Mouse (Mus musculus) neural tube, embryonic 15.5 days (tissue): Measurements from ENCODE around the gene Hoxa4. TPM values are rescaled to one million over a fixed set of nuclear protein-coding genes. Genes with fewer than 3 reads are reported as not detected.

Experiments used
- ATAC-seq: fragments of 200-750 bp; cut with Nextera tagmentation; 2 replicates; pipeline ENCODE4 v1.8.0; 2017; ENCODE audit warnings: mild to moderate bottlenecking, moderate TSS enrichment, moderate library complexity; ENCODE audit not compliant: low FRiP score
- H3K27ac ChIP-seq: fragments of 300-500 bp; sonication (generic); replicated peaks from 2 replicates; pipeline ENCODE4 v1.5.1; 2015; ENCODE audit warnings: mild to moderate bottlenecking, inconsistent platforms
- H3K27me3 ChIP-seq: fragments of 300-500 bp; sonication (generic); replicated peaks from 2 replicates; pipeline ENCODE4 v1.6.1; 2015; ENCODE audit warnings: inconsistent platforms
- H3K36me3 ChIP-seq: fragments of 300-500 bp; sonication (generic); 2 replicates; pipeline ENCODE4 v1.6.1; 2015; ENCODE audit warnings: inconsistent platforms
- H3K4me1 ChIP-seq: fragments of 300-500 bp; sonication (generic); 2 replicates; pipeline ENCODE4 v1.6.1; 2015; ENCODE audit warnings: inconsistent platforms
- H3K4me2 ChIP-seq: fragments of 300-500 bp; sonication (generic); 2 replicates; pipeline ENCODE4 v1.6.1; 2015; ENCODE audit warnings: inconsistent platforms, mild to moderate bottlenecking, moderate library complexity
- H3K4me3 ChIP-seq: fragments of 300-500 bp; sonication (generic); replicated peaks from 2 replicates; pipeline ENCODE4 v1.5.1; 2015; ENCODE audit warnings: mild to moderate bottlenecking, inconsistent platforms
- H3K9ac ChIP-seq: fragments of 300-500 bp; sonication (generic); replicated peaks from 2 replicates; pipeline ENCODE4 v1.6.1; 2015; ENCODE audit warnings: mild to moderate bottlenecking, inconsistent platforms
- H3K9me3 ChIP-seq: fragments of 300-500 bp; sonication (generic); replicated peaks from 2 replicates; pipeline ENCODE4 v1.6.1; 2016; ENCODE audit warnings: inconsistent platforms
- WGBS: fragments of 180-500 bp; shearing (Covaris S2); methylation state at CpG from one replicate; pipeline ENCODE4 v1.1.7; 2015; ENCODE audit warnings: mixed read lengths; 5-methylcytosine and 5-hydroxymethylcytosine counted together
- polyA plus RNA-seq: library from polyadenylated mRNA; unstranded; fragments of >200 nt; fragmentation: Nextera tagmentation; extraction: Ambion mirVana; gene quantifications from 2 replicates; pipeline ENCODE4 v1.2.1, GENCODE M21; 2015

The Hoxa4 gene
- polyA plus RNA-seq, 1 experiment from 2014 or later, result 5.7 TPM

- peak overlapping the region; percentile 85 for H3K4me2 ChIP-seq
Measured at GRCm38 (mm10) chr6:52219234-52219942, 27.8 kb upstream of the Hoxa4 start.

GRCm38 (mm10) chr6:52218643-52219215 lies 27.2 kb upstream of the Hoxa4 start:
- peaks cover 64% of the 10 kb centered on the region for H3K4me1 ChIP-seq
- H3K9me3 ChIP-seq, result no peaks in the 10 kb centered on the region
- H3K4me3 ChIP-seq, result peak overlapping the region; percentile 81
- H3K27ac ChIP-seq, result peak overlapping the region; percentile 100
- ATAC-seq, result no peak
- H3K9ac ChIP-seq, result peak overlapping the region; percentile 92
- WGBS, result 12% methylated on average over 14 of the region's 14 CpGs
- H3K36me3 ChIP-seq, result no peaks in the 10 kb centered on the region
- peak overlapping the region; percentile 85 for H3K4me2 ChIP-seq
- H3K27me3 ChIP-seq, result no peaks in the 10 kb centered on the region

More at GRCm38 (mm10) chr6:52219234-52219942, 27.8 kb upstream of the Hoxa4 start:
- Histone ChIP-seq H3K27me3 (no peaks in the 10 kb centered on the region), H3K4me1 (peaks cover 59% of the 10 kb centered on the region), H3K27ac (peak overlapping the region; percentile 100), H3K9me3 (no peaks in the 10 kb centered on the region), H3K9ac (peak overlapping the region; percentile 84), H3K36me3 (no peaks in the 10 kb centered on the region), H3K4me3 (peak overlapping the region; percentile 81)
- WGBS, result 22% methylated on average over 9 of the region's 9 CpGs
- ATAC-seq, result no peak

- H3K4me2 ChIP-seq, result peak overlapping the region; percentile 85
- no peaks in the 10 kb centered on the region for H3K27me3 ChIP-seq
- peak overlapping the region; percentile 81 for H3K4me3 ChIP-seq
- H3K9ac ChIP-seq, result peak overlapping the region; percentile 92
- no peak for ATAC-seq
- H3K4me1 ChIP-seq, result peaks cover 67% of the 10 kb centered on the region
- H3K9me3 ChIP-seq, result no peaks in the 10 kb centered on the region
- no peaks in the 10 kb centered on the region for H3K36me3 ChIP-seq
- 4% methylated on average over 23 of the region's 23 CpGs for WGBS
- peak overlapping the region; percentile 100 for H3K27ac ChIP-seq
Measured at GRCm38 (mm10) chr6:52217895-52218642, 26.5 kb upstream of the Hoxa4 start.

- Histone ChIP-seq H3K9me3 (no peaks in the 10 kb centered on the region), H3K27me3 (no peaks in the 10 kb centered on the region), H3K4me2 (peak overlapping the region; percentile 85), H3K36me3 (no peaks in the 10 kb centered on the region), H3K4me3 (peak overlapping the region; percentile 81), H3K9ac (peak overlapping the region; percentile 92), H3K27ac (peak overlapping the region; percentile 100), H3K4me1 (peaks cover 66% of the 10 kb centered on the region)
- under 1% methylated on average over 25 of the region's 25 CpGs for WGBS
- peak; percentile 85 for ATAC-seq
Measured at GRCm38 (mm10) chr6:52217459-52217768, 25.9 kb upstream of the Hoxa4 start.

GRCm38 (mm10) chr6:52216691-52217458 lies 25.3 kb upstream of the Hoxa4 start:
- Histone ChIP-seq H3K9ac (peak overlapping the region; percentile 92), H3K4me1 (peaks cover 61% of the 10 kb centered on the region), H3K4me3 (peak overlapping the region; percentile 81), H3K9me3 (no peaks in the 10 kb centered on the region), H3K4me2 (peak overlapping the region; percentile 85), H3K27ac (peak overlapping the region; percentile 100), H3K27me3 (no peaks in the 10 kb centered on the region), H3K36me3 (no peaks in the 10 kb centered on the region)
- ATAC-seq, result peak; percentile 27; the same call in 1 of the 2 replicates
- under 1% methylated on average over 60 of the region's 60 CpGs for WGBS

- Histone ChIP-seq H3K27ac (peak overlapping the region; percentile 100), H3K4me3 (peak overlapping the region; percentile 81), H3K9ac (peak overlapping the region; percentile 92), H3K36me3 (no peaks in the 10 kb centered on the region), H3K27me3 (no peaks in the 10 kb centered on the region), H3K9me3 (no peaks in the 10 kb centered on the region), H3K4me1 (peaks cover 59% of the 10 kb centered on the region), H3K4me2 (peak overlapping the region; percentile 85)
- no peak for ATAC-seq
- WGBS, result 2% methylated on average over 30 of the region's 30 CpGs
Measured at GRCm38 (mm10) chr6:52215771-52216535, 24.4 kb upstream of the Hoxa4 start.

GRCm38 (mm10) chr6:52215070-52215469 lies 23.5 kb upstream of the Hoxa4 start:
- Histone ChIP-seq H3K4me2 (peak overlapping the region; percentile 85), H3K9me3 (no peaks in the 10 kb centered on the region), H3K27me3 (no peaks in the 10 kb centered on the region), H3K4me1 (peaks cover 54% of the 10 kb centered on the region), H3K4me3 (peak overlapping the region; percentile 81), H3K27ac (peak overlapping the region; percentile 100), H3K36me3 (no peaks in the 10 kb centered on the region), H3K9ac (peak overlapping the region; percentile 99; the same call in 1 of the 2 replicates)
- no peak for ATAC-seq
- WGBS, result 18% methylated on average over 3 of the region's 3 CpGs

- H3K4me1 ChIP-seq, result peaks cover 57% of the 10 kb centered on the region
- peak overlapping the region; percentile 85 for H3K4me2 ChIP-seq
- H3K9me3 ChIP-seq, result no peaks in the 10 kb centered on the region
- peak overlapping the region; percentile 99 for H3K9ac ChIP-seq
- no peak for ATAC-seq
- peak overlapping the region; percentile 100 for H3K27ac ChIP-seq
- WGBS, result 8% methylated on average over 5 of the region's 5 CpGs
- no peaks in the 10 kb centered on the region for H3K27me3 ChIP-seq
- H3K4me3 ChIP-seq, result peak overlapping the region; percentile 81
- no peaks in the 10 kb centered on the region for H3K36me3 ChIP-seq
Measured at GRCm38 (mm10) chr6:52214271-52214670, 22.7 kb upstream of the Hoxa4 start.

GRCm38 (mm10) chr6:52213119-52213986 lies 21.8 kb upstream of the Hoxa4 start, which contains the start of the genes Hoxa3 and Gm28308:
Hoxa3 (minus strand) TSS chr6:52213336.
Gm28308 (minus strand) TSS chr6:52213339.
- ATAC-seq, result peak; percentile 74
- Histone ChIP-seq H3K27ac (peak within 1 kb of the TSS; percentile 100), H3K4me2 (peak within 1 kb of the TSS; percentile 85), H3K27me3 (no peaks in the 10 kb centered on the region), H3K36me3 (no peaks in the 10 kb centered on the region), H3K9ac (peak within 1 kb of the TSS; percentile 99), H3K4me1 (peaks cover 57% of the 10 kb centered on the region), H3K9me3 (no peaks in the 10 kb centered on the region), H3K4me3 (peak within 1 kb of the TSS; percentile 81)
- 4% methylated on average over 38 of the region's 38 CpGs for WGBS

- Histone ChIP-seq H3K27me3 (no peaks in the 10 kb centered on the region), H3K36me3 (no peaks in the 10 kb centered on the region), H3K9ac (peak overlapping the region; percentile 99), H3K27ac (peak overlapping the region; percentile 100), H3K9me3 (no peaks in the 10 kb centered on the region), H3K4me2 (peak overlapping the region; percentile 85), H3K4me3 (peak overlapping the region; percentile 81), H3K4me1 (peaks cover 57% of the 10 kb centered on the region)
- WGBS, result under 1% methylated on average over 22 of the region's 22 CpGs
- ATAC-seq, result peak; percentile 18
Measured at GRCm38 (mm10) chr6:52212556-52213118, 21.1 kb upstream of the Hoxa4 start.
